Mouse (Mus musculus): ENCODE results near the gene Ptpn7. TPM values are rescaled to one million over a fixed set of nuclear protein-coding genes. Genes with fewer than 3 reads are reported as not detected.

Gene Ptpn7
- polyA plus RNA-seq, 1 experiment from 2014 or later: 9.6 TPM

DNA sequence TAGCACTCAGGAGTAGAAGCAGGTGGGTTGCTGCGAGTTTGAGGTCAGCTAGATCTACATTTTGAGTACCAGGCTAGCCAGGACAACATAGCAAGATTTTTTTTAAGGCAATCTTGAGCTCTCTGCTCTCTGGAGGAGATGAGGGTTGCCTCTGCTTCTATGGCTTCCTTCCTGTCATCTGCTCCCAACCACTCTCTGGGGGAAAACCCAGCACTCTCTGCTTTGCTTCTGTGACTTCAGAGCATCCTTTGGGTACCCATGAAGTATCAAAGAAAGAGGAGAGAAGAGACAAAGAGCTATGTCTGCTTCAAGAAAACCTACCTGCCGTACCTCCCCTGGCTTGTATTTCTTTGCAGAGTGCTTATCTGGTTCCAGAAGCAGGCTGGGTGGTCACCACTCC lies 11.4 kb downstream of the Ptpn7 start:
- Histone ChIP-seq H3K27me3 (ENCODE audit: control insufficient read depth, insufficient read depth, low read depth, low read length) (no peaks in the 10 kb centered on the region), H3K27ac (ENCODE audit: low read length) (no peak overlapping the region), H3K9ac (ENCODE audit: low read depth, low read length) (no peak overlapping the region), H3K9me3 (replicated peaks; ENCODE audit: control insufficient read depth, low read length) (no peaks in the 10 kb centered on the region), H3K36me3 (ENCODE audit: control insufficient read depth, insufficient read depth) (no peaks in the 10 kb centered on the region), H3K4me3 (ENCODE audit: low read depth, low read length) (no peak overlapping the region), H3K4me1 (ENCODE audit: control insufficient read depth, low read depth, low read length) (peaks cover 15% of the 10 kb centered on the region), H3K4me2 (ENCODE audit: low read depth, low read length) (no peak overlapping the region)
- ATAC-seq (ENCODE audit: low read depth): no peak
- WGBS (ENCODE audit: insufficient replicate concordance): 64% methylated on average over 2 of the region's 2 CpGs

GRCm38 (mm10) chr1:135146077-135146945 lies 13.8 kb downstream of the Ptpn7 start, which contains the start of gene Arl8a:
Gene Arl8a, plus strand, starts transcription at chr1:135146824.
- Histone ChIP-seq H3K9ac (ENCODE audit: low read depth, low read length) (peak within 1 kb of the TSS; percentile 86), H3K4me1 (ENCODE audit: control insufficient read depth, low read depth, low read length) (peaks cover 15% of the 10 kb centered on the region), H3K27me3 (ENCODE audit: control insufficient read depth, insufficient read depth, low read depth, low read length) (no peaks in the 10 kb centered on the region), H3K4me2 (ENCODE audit: low read depth, low read length) (peak within 1 kb of the TSS; percentile 100), H3K36me3 (ENCODE audit: control insufficient read depth, insufficient read depth) (no peaks in the 10 kb centered on the region), H3K9me3 (replicated peaks; ENCODE audit: control insufficient read depth, low read length) (no peaks in the 10 kb centered on the region), H3K27ac (ENCODE audit: low read length) (peak within 1 kb of the TSS; percentile 75), H3K4me3 (ENCODE audit: low read depth, low read length) (peak within 1 kb of the TSS; percentile 80)
- peak; percentile 93 for ATAC-seq (ENCODE audit: low read depth)
- 1% methylated on average over 74 of the region's 78 CpGs for WGBS (ENCODE audit: insufficient replicate concordance)

- Histone ChIP-seq H3K4me3 (ENCODE audit: low read depth, low read length) (peak overlapping the region; percentile 80), H3K9ac (ENCODE audit: low read depth, low read length) (peak overlapping the region; percentile 86)
- ATAC-seq (ENCODE audit: low read depth): peak; percentile 54
Measured at GRCm38 (mm10) chr1:135146946-135147701, 14.6 kb downstream of the Ptpn7 start.

GRCm38 (mm10) chr1:135147702-135148058 lies 15.2 kb downstream of the Ptpn7 start:
- 6% methylated on average over 7 of the region's 7 CpGs for WGBS (ENCODE audit: insufficient replicate concordance)
- Histone ChIP-seq H3K9me3 (replicated peaks; ENCODE audit: control insufficient read depth, low read length) (no peaks in the 10 kb centered on the region), H3K4me2 (ENCODE audit: low read depth, low read length) (peak overlapping the region; percentile 100), H3K27ac (ENCODE audit: low read length) (peak overlapping the region; percentile 75), H3K9ac (ENCODE audit: low read depth, low read length) (peak overlapping the region; percentile 86), H3K27me3 (ENCODE audit: control insufficient read depth, insufficient read depth, low read depth, low read length) (no peaks in the 10 kb centered on the region), H3K4me3 (ENCODE audit: low read depth, low read length) (peak overlapping the region; percentile 80), H3K4me1 (ENCODE audit: control insufficient read depth, low read depth, low read length) (peaks cover 15% of the 10 kb centered on the region), H3K36me3 (ENCODE audit: control insufficient read depth, insufficient read depth) (no peaks in the 10 kb centered on the region; the same call in 1 of the 2 replicates)
- peak; percentile 5; the same call in 1 of the 2 replicates for ATAC-seq (ENCODE audit: low read depth)

More at GRCm38 (mm10) chr1:135146946-135147701, 14.6 kb downstream of the Ptpn7 start:
- Histone ChIP-seq H3K4me2 (ENCODE audit: low read depth, low read length) (peak overlapping the region; percentile 100), H3K36me3 (ENCODE audit: control insufficient read depth, insufficient read depth) (no peaks in the 10 kb centered on the region), H3K27ac (ENCODE audit: low read length) (peak overlapping the region; percentile 75), H3K27me3 (ENCODE audit: control insufficient read depth, insufficient read depth, low read depth, low read length) (no peaks in the 10 kb centered on the region), H3K4me1 (ENCODE audit: control insufficient read depth, low read depth, low read length) (peaks cover 15% of the 10 kb centered on the region), H3K9me3 (replicated peaks; ENCODE audit: control insufficient read depth, low read length) (no peaks in the 10 kb centered on the region)
- WGBS (ENCODE audit: insufficient replicate concordance): under 1% methylated on average over 69 of the region's 69 CpGs

DNA sequence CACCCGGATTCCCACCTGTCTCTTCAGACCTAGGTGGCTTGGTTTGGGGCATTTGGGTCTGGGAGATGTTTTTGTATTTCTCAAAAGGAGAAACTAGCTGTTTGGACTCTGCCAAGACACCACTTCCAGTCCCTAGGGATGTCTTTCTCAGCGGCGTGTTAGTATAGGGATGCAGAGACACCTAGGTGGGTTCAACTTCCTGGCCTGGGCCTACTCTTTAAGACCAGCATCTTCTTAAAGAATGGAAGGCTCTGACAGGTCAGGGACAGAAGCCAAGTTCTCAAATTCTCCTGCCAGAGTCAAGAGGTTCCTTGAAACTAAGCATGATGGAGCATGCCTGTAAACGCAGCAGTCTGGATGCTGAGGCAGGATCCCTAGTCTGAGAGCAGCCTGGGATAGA lies 16.0 kb downstream of the Ptpn7 start:
- Histone ChIP-seq H3K4me3 (ENCODE audit: low read depth, low read length) (peak overlapping the region; percentile 80), H3K4me2 (ENCODE audit: low read depth, low read length) (peak overlapping the region; percentile 100), H3K27me3 (ENCODE audit: control insufficient read depth, insufficient read depth, low read depth, low read length) (no peaks in the 10 kb centered on the region), H3K9ac (ENCODE audit: low read depth, low read length) (no peak overlapping the region; the same call in 1 of the 2 replicates), H3K4me1 (ENCODE audit: control insufficient read depth, low read depth, low read length) (peaks cover 15% of the 10 kb centered on the region), H3K9me3 (replicated peaks; ENCODE audit: control insufficient read depth, low read length) (no peaks in the 10 kb centered on the region), H3K36me3 (ENCODE audit: control insufficient read depth, insufficient read depth) (no peaks in the 10 kb centered on the region; the same call in 1 of the 2 replicates), H3K27ac (ENCODE audit: low read length) (no peak overlapping the region)
- WGBS (ENCODE audit: insufficient replicate concordance): 81% methylated on average over 4 of the region's 4 CpGs
- no peak for ATAC-seq (ENCODE audit: low read depth)

- Histone ChIP-seq H3K4me1 (ENCODE audit: control insufficient read depth, low read depth, low read length) (peaks cover 16% of the 10 kb centered on the region), H3K27me3 (ENCODE audit: control insufficient read depth, insufficient read depth, low read depth, low read length) (no peaks in the 10 kb centered on the region), H3K4me2 (ENCODE audit: low read depth, low read length) (no peak overlapping the region), H3K36me3 (ENCODE audit: control insufficient read depth, insufficient read depth) (no peaks in the 10 kb centered on the region; the same call in 1 of the 2 replicates), H3K9ac (ENCODE audit: low read depth, low read length) (no peak overlapping the region), H3K4me3 (ENCODE audit: low read depth, low read length) (no peak overlapping the region), H3K27ac (ENCODE audit: low read length) (no peak overlapping the region), H3K9me3 (replicated peaks; ENCODE audit: control insufficient read depth, low read length) (no peaks in the 10 kb centered on the region)
- 62% methylated on average over 5 of the region's 5 CpGs for WGBS (ENCODE audit: insufficient replicate concordance)
- no peak for ATAC-seq (ENCODE audit: low read depth)
Measured at GRCm38 (mm10) chr1:135148996-135149395, 16.5 kb downstream of the Ptpn7 start.

- Histone ChIP-seq H3K4me3 (ENCODE audit: low read depth, low read length) (no peak overlapping the region), H3K4me2 (ENCODE audit: low read depth, low read length) (peak overlapping the region; percentile 67), H3K27me3 (ENCODE audit: control insufficient read depth, insufficient read depth, low read depth, low read length) (no peaks in the 10 kb centered on the region), H3K27ac (ENCODE audit: low read length) (no peak overlapping the region), H3K36me3 (ENCODE audit: control insufficient read depth, insufficient read depth) (no peaks in the 10 kb centered on the region; the same call in 1 of the 2 replicates), H3K9ac (ENCODE audit: low read depth, low read length) (no peak overlapping the region), H3K9me3 (replicated peaks; ENCODE audit: control insufficient read depth, low read length) (no peaks in the 10 kb centered on the region), H3K4me1 (ENCODE audit: control insufficient read depth, low read depth, low read length) (peaks cover 15% of the 10 kb centered on the region)
- no peak for ATAC-seq (ENCODE audit: low read depth)
- 51% methylated on average over 13 of the region's 13 CpGs for WGBS (ENCODE audit: insufficient replicate concordance)
Measured at GRCm38 (mm10) chr1:135154011-135154410, 21.5 kb downstream of the Ptpn7 start.

- Histone ChIP-seq H3K36me3 (ENCODE audit: control insufficient read depth, insufficient read depth) (no peaks in the 10 kb centered on the region; the same call in 1 of the 2 replicates), H3K9ac (ENCODE audit: low read depth, low read length) (peak overlapping the region; percentile 28; the same call in 1 of the 2 replicates), H3K9me3 (replicated peaks; ENCODE audit: control insufficient read depth, low read length) (no peaks in the 10 kb centered on the region), H3K27me3 (ENCODE audit: control insufficient read depth, insufficient read depth, low read depth, low read length) (no peaks in the 10 kb centered on the region), H3K27ac (ENCODE audit: low read length) (peak overlapping the region; percentile 64), H3K4me1 (ENCODE audit: control insufficient read depth, low read depth, low read length) (peaks cover 15% of the 10 kb centered on the region), H3K4me2 (ENCODE audit: low read depth, low read length) (peak overlapping the region; percentile 67), H3K4me3 (ENCODE audit: low read depth, low read length) (peak overlapping the region; percentile 42)
- peak; percentile 84 for ATAC-seq (ENCODE audit: low read depth)
- 7% methylated on average over 14 of the region's 14 CpGs for WGBS (ENCODE audit: insufficient replicate concordance)
Measured at GRCm38 (mm10) chr1:135154411-135154959, 22.0 kb downstream of the Ptpn7 start.

Data from liver, embryonic 16.5 days (tissue).